Mouse (Mus musculus) MEL (cell line): ENCODE results near the gene Il31.

Experiments used
- BHLHE40 ChIP-seq: IDR thresholded peaks from 2 replicates; pipeline ENCODE4 v1.6.1; 2012; ENCODE audit warnings: low read depth, mild to moderate bottlenecking, inconsistent platforms, low read length, improper control_type of control experiment, borderline replicate concordance
- CTCF ChIP-seq, 3 experiments: IDR thresholded peaks in 2 of 3; conservative IDR thresholded peaks in 1 of 3; 2 replicates each; pipeline ENCODE4 v1.5.1; 2011 to 2012; ENCODE audit warnings: low read length in 3 of 3, low read depth in 2 of 3, mild to moderate bottlenecking in 2 of 3, improper control_type of control experiment in 1 of 3, inconsistent platforms in 1 of 3, mixed read lengths in 1 of 3, moderate library complexity in 1 of 3; ENCODE audit not compliant: control insufficient read depth in 1 of 3, insufficient read depth in 1 of 3, poor library complexity in 1 of 3, severe bottlenecking in 1 of 3

GRCm38 (mm10) chr5:123528641-123529040 lies 39.4 kb upstream of the Il31 start:
- TF ChIP-seq BHLHE40 (no peak), CTCF (IDR thresholded peaks at IDR 0.05 in 2 of 3, conservative IDR thresholded peaks at IDR 0.05 in 1 of 3; ENCODE audit: control insufficient read depth in 1 of 3, insufficient read depth in 1 of 3, low read depth in 2 of 3, low read length in 3 of 3, poor library complexity in 1 of 3, severe bottlenecking in 1 of 3) (no peak)
